Mouse (Mus musculus): Measurements from ENCODE around the gene Depdc5. TPM values are rescaled to one million over a fixed set of nuclear protein-coding genes. Genes with fewer than 3 reads are reported as not detected.
A peak's percentile ranks its signal among the peaks of the same experiment; 100 is the strongest.
"Not testable (repeated sequence)": the region's sequence is repeated elsewhere in the genome, so short reads cannot be mapped to it uniquely, and the experiment has no call there.

Gene Depdc5
- polyA plus RNA-seq, 1 experiment from 2014 or later = 25.7 TPM

DNA sequence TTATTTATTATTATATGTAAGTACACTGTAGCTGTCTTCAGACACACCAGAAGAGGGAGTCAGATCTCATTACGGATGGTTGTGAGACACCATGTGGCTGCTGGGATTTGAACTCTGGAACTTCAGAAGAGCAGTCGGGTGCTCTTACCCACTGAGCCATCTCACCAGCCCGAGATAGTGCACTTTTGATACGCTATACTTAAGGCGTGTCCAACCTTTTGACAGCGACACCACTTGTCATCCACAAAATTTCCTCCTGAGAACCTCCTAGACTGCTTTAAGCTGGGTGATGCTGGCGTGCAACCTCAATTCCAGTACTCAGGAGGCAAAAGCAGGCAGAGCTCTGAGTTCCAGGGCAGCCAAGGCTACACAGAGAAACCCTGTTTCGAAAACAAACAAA, 170.1 kb downstream of the Depdc5 start:
- not testable (repeated sequence) for H3K4me3 ChIP-seq (ENCODE audit: low read length); H3K4me2 ChIP-seq (replicated peaks; ENCODE audit: low read depth, low read length); ATAC-seq (ENCODE audit: low FRiP score, low TSS enrichment); H3K4me1 ChIP-seq (ENCODE audit: insufficient read depth, low read length); H3K27me3 ChIP-seq (ENCODE audit: insufficient read depth, low read length); H3K27ac ChIP-seq (ENCODE audit: low read length); H3K36me3 ChIP-seq (ENCODE audit: insufficient read depth, low read length); H3K9me3 ChIP-seq (ENCODE audit: low read length)
- WGBS = 45% methylated on average over 8 of the region's 8 CpGs
- 0 out of 2 replicates have a peak overlapping the region, but pooled peaks have one; percentile 9 for H3K9ac ChIP-seq (replicated peaks; ENCODE audit: low read length)

DNA sequence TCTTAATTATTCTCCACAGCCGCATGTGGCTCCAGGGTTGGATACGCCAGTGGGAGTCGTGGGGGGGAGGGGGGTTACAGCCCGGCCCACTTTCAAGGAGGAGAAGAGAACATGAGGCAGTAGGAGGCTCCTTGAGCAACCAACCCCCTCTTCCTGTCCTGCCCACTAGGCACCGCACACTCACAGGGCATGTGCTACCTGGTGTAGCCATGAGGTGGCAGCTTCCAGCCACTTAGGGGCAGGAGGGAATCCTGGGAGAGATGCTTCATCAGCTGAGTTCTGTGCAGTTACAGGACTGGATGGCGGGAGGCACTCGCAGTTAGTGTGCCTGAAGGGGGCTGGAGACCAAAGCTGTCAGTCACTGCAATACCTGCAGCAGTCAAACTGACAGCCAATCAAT, 170.6 kb downstream of the Depdc5 start:
- no peak overlapping the region for H3K4me3 ChIP-seq (ENCODE audit: low read length)
- 0 out of 2 replicates have a peak overlapping the region, but pooled peaks have one; percentile 9 for H3K9ac ChIP-seq (replicated peaks; ENCODE audit: low read length)
- 14% methylated on average over 7 of the region's 7 CpGs for WGBS
- no peak overlapping the region for H3K27ac ChIP-seq (ENCODE audit: low read length)
- H3K4me1 ChIP-seq (ENCODE audit: insufficient read depth, low read length) = no peaks in the 10 kb centered on the region
- H3K9me3 ChIP-seq (ENCODE audit: low read length) = no peaks in the 10 kb centered on the region
- peak; percentile 66 for ATAC-seq (ENCODE audit: low FRiP score, low TSS enrichment)
- H3K4me2 ChIP-seq (replicated peaks; ENCODE audit: low read depth, low read length) = no peak overlapping the region; the same call in 1 of the 2 replicates
- H3K27me3 ChIP-seq (ENCODE audit: insufficient read depth, low read length) = no peaks in the 10 kb centered on the region
- H3K36me3 ChIP-seq (ENCODE audit: insufficient read depth, low read length) = no peaks in the 10 kb centered on the region

DNA sequence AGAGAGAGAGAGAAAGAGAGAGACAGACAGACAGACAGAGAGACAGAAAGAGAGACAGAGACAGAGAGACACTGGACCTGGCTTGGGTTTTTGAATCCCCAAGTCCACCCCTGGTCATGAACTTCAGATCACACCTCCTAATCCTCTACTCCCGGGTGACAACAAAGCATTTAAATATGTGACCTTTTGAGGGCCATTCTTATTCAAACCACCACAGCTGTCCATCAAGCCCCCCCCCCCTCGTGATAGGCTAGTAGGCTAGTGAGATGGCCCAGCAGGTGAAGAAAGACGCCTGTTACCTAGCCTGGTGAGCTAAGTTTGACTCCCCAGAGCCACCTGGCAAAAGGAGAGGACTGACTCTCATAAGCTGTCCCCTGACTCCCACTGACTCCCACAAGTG, 171.4 kb downstream of the Depdc5 start:
- peaks cover 4% of the 10 kb centered on the region; the same call in 1 of the 2 replicates for H3K4me1 ChIP-seq (ENCODE audit: insufficient read depth, low read length)
- 55% methylated on average over 3 of the region's 3 CpGs for WGBS
- no peaks in the 10 kb centered on the region for H3K36me3 ChIP-seq (ENCODE audit: insufficient read depth, low read length)
- no peak overlapping the region for H3K4me2 ChIP-seq (replicated peaks; ENCODE audit: low read depth, low read length)
- H3K9me3 ChIP-seq (ENCODE audit: low read length) = no peaks in the 10 kb centered on the region
- H3K27ac ChIP-seq (ENCODE audit: low read length) = no peak overlapping the region
- ATAC-seq (ENCODE audit: low FRiP score, low TSS enrichment) = no peak
- no peaks in the 10 kb centered on the region for H3K27me3 ChIP-seq (ENCODE audit: insufficient read depth, low read length)
- H3K9ac ChIP-seq (replicated peaks; ENCODE audit: low read length) = no peak overlapping the region
- no peak overlapping the region for H3K4me3 ChIP-seq (ENCODE audit: low read length)

DNA sequence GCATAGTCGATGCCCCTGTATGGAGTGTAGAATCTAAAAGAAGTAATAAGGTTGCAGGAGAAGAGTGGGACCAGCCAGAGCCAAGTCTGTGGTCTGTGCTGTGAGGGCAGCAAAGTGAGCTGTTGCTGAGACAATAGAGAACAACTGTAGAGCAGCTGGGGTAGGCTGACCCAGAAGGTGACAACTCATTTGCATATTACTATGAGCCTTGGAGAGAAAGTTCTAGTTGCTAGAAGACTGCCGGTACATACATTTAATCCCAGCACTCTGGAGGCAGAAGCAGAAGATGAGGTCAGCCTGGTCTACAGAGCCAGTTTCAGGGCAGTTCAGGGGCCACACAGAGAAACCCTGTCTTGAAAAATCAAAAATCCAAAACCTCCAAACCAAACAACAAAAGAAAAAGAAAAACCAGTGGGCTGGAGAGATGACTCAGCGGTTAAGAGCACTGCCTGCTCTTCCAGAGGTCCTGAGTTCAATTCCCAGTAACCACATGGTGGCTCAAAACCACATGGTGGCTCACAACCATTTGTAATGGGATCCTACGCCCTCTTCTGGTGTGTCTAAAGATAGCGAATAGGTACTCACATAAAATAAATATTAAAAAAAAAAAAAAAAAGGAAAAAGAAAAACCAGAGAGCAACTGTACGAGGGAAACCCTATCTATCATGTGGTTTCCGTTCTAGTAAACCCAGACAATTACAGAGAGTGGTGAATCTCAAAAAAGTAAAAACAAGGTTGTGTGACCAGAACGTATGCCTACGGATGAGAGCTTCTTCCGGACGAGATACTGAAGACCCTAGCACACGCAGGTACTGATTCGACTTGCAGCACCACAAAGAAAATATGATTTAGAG, 175.4 kb downstream of the Depdc5 start:
- ATAC-seq (ENCODE audit: low FRiP score, low TSS enrichment) = no peak
- peak overlapping the region; percentile 55 for H3K4me2 ChIP-seq (replicated peaks; ENCODE audit: low read depth, low read length)
- H3K9ac ChIP-seq (replicated peaks; ENCODE audit: low read length) = peak overlapping the region; percentile 38; the same call in 1 of the 2 replicates
- H3K4me3 ChIP-seq (ENCODE audit: low read length) = no peak overlapping the region
- H3K27ac ChIP-seq (ENCODE audit: low read length) = no peak overlapping the region
- peaks cover 4% of the 10 kb centered on the region; the same call in 1 of the 2 replicates for H3K4me1 ChIP-seq (ENCODE audit: insufficient read depth, low read length)
- no peaks in the 10 kb centered on the region for H3K36me3 ChIP-seq (ENCODE audit: insufficient read depth, low read length)
- no peaks in the 10 kb centered on the region for H3K27me3 ChIP-seq (ENCODE audit: insufficient read depth, low read length)
- no peaks in the 10 kb centered on the region for H3K9me3 ChIP-seq (ENCODE audit: low read length)
- WGBS = 48% methylated on average over 13 of the region's 13 CpGs

DNA sequence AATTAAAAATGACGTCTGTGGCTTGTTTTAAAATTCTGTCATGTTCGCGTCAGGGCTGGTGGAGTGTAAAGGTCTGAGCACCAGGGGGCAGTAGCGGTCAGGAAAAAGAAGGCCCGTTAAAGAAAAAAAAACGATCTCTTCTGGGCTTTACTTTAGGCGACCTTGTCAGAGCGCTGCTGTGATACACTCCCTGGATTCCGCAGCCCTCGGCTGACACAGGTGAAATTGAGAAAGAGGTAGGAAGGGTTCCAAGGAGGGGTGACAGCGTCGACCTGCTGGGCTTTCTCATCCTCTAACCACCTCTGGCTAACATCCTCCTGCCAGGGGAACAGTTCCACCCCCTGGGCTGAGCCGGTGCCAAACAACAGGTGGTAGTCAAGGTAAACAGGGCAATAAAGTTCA, 176.0 kb downstream of the Depdc5 start:
- Histone ChIP-seq H3K9ac (replicated peaks; ENCODE audit: low read length) (peak overlapping the region; percentile 53; the same call in 1 of the 2 replicates), H3K27ac (ENCODE audit: low read length) (no peak overlapping the region), H3K9me3 (ENCODE audit: low read length) (no peaks in the 10 kb centered on the region), H3K4me3 (ENCODE audit: low read length) (peak overlapping the region; percentile 30), H3K4me2 (replicated peaks; ENCODE audit: low read depth, low read length) (peak overlapping the region; percentile 55), H3K27me3 (ENCODE audit: insufficient read depth, low read length) (no peaks in the 10 kb centered on the region), H3K4me1 (ENCODE audit: insufficient read depth, low read length) (peaks cover 4% of the 10 kb centered on the region; the same call in 1 of the 2 replicates), H3K36me3 (ENCODE audit: insufficient read depth, low read length) (no peaks in the 10 kb centered on the region)
- WGBS = 2% methylated on average over 13 of the region's 13 CpGs
- ATAC-seq (ENCODE audit: low FRiP score, low TSS enrichment) = no peak

DNA sequence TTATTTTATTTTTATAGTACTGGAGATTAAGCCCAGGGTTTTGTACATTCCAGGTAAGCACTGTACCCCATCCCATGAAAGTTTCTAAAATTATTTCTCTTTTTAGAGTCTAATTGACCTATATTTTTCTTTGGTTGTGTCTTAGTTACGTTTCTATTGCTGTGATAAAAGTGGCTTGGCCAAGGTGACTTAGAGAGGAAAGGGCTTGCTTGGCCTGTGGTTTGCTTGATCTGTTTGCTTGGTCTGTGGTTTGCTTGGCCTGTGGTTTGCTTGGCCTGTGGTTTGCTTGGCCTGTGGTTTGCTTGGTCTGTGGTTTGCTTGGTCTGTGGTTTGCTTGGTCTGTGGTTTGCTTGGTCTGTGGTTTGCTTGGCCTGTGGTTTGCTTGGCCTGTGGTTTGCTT, 177.2 kb downstream of the Depdc5 start:
- not testable (repeated sequence) for H3K4me3 ChIP-seq (ENCODE audit: low read length); ATAC-seq (ENCODE audit: low FRiP score, low TSS enrichment); H3K27me3 ChIP-seq (ENCODE audit: insufficient read depth, low read length); H3K36me3 ChIP-seq (ENCODE audit: insufficient read depth, low read length); H3K4me1 ChIP-seq (ENCODE audit: insufficient read depth, low read length); H3K9ac ChIP-seq (replicated peaks; ENCODE audit: low read length); H3K27ac ChIP-seq (ENCODE audit: low read length); H3K9me3 ChIP-seq (ENCODE audit: low read length); H3K4me2 ChIP-seq (replicated peaks; ENCODE audit: low read depth, low read length)
- WGBS = 85% methylated on average over 1 of the region's 1 CpGs

DNA sequence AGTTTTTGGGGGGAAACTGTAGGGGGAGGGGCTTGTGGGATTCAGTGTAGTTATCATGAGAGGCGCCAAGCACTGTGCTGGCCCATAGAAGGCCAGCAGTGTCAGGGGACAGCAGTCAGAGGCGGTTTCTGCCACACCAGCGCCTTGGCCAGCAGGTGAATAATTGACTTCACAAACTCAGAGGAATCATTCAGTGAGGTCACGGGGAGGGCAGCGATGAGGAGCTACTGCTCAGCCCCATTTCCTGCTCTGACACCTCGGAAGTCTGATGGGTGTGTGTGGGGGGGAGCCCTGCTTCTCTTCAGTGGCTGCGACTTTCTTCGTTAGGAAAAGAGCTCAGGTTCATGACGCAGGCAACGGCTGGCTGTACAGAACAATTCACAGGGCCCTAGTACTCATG, 179.9 kb downstream of the Depdc5 start:
- WGBS = 29% methylated on average over 10 of the region's 10 CpGs
- no peak overlapping the region for H3K4me2 ChIP-seq (replicated peaks; ENCODE audit: low read depth, low read length)
- ATAC-seq (ENCODE audit: low FRiP score, low TSS enrichment) = peak; percentile 79
- 0 out of 2 replicates have a peak, but pooled peaks cover 2% of the 10 kb centered on the region for H3K9me3 ChIP-seq (ENCODE audit: low read length)
- H3K4me3 ChIP-seq (ENCODE audit: low read length) = no peak overlapping the region
- no peaks in the 10 kb centered on the region for H3K36me3 ChIP-seq (ENCODE audit: insufficient read depth, low read length)
- H3K9ac ChIP-seq (replicated peaks; ENCODE audit: low read length) = no peak overlapping the region
- no peaks in the 10 kb centered on the region for H3K27me3 ChIP-seq (ENCODE audit: insufficient read depth, low read length)
- H3K4me1 ChIP-seq (ENCODE audit: insufficient read depth, low read length) = peaks cover 4% of the 10 kb centered on the region; the same call in 1 of the 2 replicates
- H3K27ac ChIP-seq (ENCODE audit: low read length) = no peak overlapping the region

Other genes with a start within 250 kb of the Depdc5 start
- 89.7 and 95.9 TPM in 2 replicates for gene Pisd, start 78.1 kb upstream of the Depdc5 start, polyA plus RNA-seq (2015; fragmentation: Nextera tagmentation; extraction: Ambion mirVana)
- gene Gm20671, start 36.6 kb upstream of the Depdc5 start, polyA plus RNA-seq (2015; fragmentation: Nextera tagmentation; extraction: Ambion mirVana) = not detected in 2 replicates
- 12.5 and 13.8 TPM in 2 replicates for gene Prr14l, start 9.4 kb upstream of the Depdc5 start, polyA plus RNA-seq (2015; fragmentation: Nextera tagmentation; extraction: Ambion mirVana)
- gene Ywhah, start 155.1 kb downstream of the Depdc5 start, polyA plus RNA-seq (2015; fragmentation: Nextera tagmentation; extraction: Ambion mirVana) = 369 and 385 TPM in 2 replicates
- 18.3 and 20.8 TPM in 2 replicates for gene Slc5a1, start 240.5 kb downstream of the Depdc5 start, polyA plus RNA-seq (2015; fragmentation: Nextera tagmentation; extraction: Ambion mirVana)